Mouse (Mus musculus) liver, postnatal 0 days (tissue): ENCODE measurements around the gene B4gat1.

ENCODE experiments used
- CTCF ChIP-seq: sonication (generic); IDR thresholded peaks from 2 replicates; pipeline ENCODE4 v1.5.1; 2016; ENCODE audit warnings: antibody characterized with exemption, low read depth
- EP300 ChIP-seq: IDR thresholded peaks from 2 replicates; pipeline ENCODE4 v1.6.1; 2016; ENCODE audit warnings: antibody characterized with exemption, low read depth, mild to moderate bottlenecking

DNA sequence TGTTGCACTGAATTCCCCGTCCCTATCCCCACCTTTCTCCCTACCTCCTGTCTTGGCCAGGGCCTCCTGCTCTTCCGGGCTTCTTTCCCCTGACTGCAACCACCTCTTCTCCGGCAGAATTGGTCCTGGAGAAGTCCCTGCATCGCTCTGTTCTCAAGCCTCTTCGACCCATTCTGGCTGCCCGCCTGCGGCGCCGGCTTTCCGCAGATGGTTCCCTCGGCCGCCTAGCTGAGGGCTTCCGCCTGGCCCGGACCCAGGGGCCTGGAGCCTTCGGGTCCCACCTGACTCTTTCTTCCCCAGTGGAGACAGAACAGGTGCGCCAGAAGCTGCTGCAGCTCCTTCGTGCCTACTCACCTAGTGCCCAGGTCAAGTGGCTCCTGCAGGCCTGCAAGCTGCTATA, 14.2 kb downstream of the B4gat1 start:
- TF ChIP-seq CTCF, result no peak
- TF ChIP-seq EP300, result no peak
